Mouse (Mus musculus) macrophage (primary cell): ENCODE data around the gene Gm340. TPM values are rescaled to one million over a fixed set of nuclear protein-coding genes. Genes with fewer than 3 reads are reported as not detected.

Experiments used
- H3K27ac ChIP-seq: fragments of 350-480 bp; formaldehyde crosslinking; 2 replicates; pipeline ENCODE4 v1.9.0; 2021
- H3K36me3 ChIP-seq: fragments of 350-480 bp; formaldehyde crosslinking; 2 replicates; pipeline ENCODE4 v1.9.0; 2021; ENCODE audit errors: inconsistent target
- H3K4me3 ChIP-seq: fragments of 350-480 bp; formaldehyde crosslinking; 2 replicates; pipeline ENCODE4 v1.9.0; 2021; ENCODE audit errors: inconsistent target
- H3K79me2 ChIP-seq: fragments of 350-480 bp; formaldehyde crosslinking; 2 replicates; pipeline ENCODE4 v1.9.0; 2021; ENCODE audit errors: inconsistent target
- WGBS: methylation state at CpG from one replicate; pipeline ENCODE4 v1.1.7; 2026; ENCODE audit warnings: inconsistent platforms; ENCODE audit not compliant: missing documents; 5-methylcytosine and 5-hydroxymethylcytosine counted together
- polyA plus RNA-seq: library from polyadenylated mRNA; stranded (reverse); fragments of 250-400 nt; gene quantifications from 3 replicates; pipeline ENCODE4 v1.2.4, GENCODE M21; 2018; ENCODE audit warnings: inconsistent platforms
- total RNA-seq, 78 experiments: library from RNA; depleted of rRNA; stranded (reverse); fragments of 250-400 nt; gene quantifications; 1 replicate in 9 of 78; 2 replicates in 24 of 78; 3 replicates in 43 of 78; 4 replicates in 2 of 78; pipeline ENCODE4 v1.2.4; 2018; ENCODE audit warnings: inconsistent platforms in 56 of 78

Gene Gm340
- total RNA-seq (2018; cell fraction: chromatin; rRNA removed), result 10 to 100 TPM in 24 of 26 experiments, 1 to 10 TPM in 2; 8.2 to 78.1 (median 47.1) TPM
- total RNA-seq (2018; cell fraction: cytosol; rRNA removed), result 10 to 100 TPM; 11.7 to 20.9 (median 17.4) TPM
- total RNA-seq (2018; cell fraction: nucleus; rRNA removed), result 10 to 100 TPM; 13.9 to 47.0 (median 37.2) TPM
- polyA plus RNA-seq, result 3.5 to 6.2 TPM (median 4.9 TPM) in 3 replicates

- Histone ChIP-seq H3K4me3 (no peak within 1 kb of the TSS), H3K36me3 (peaks cover 26% of the 10 kb centered on the region), H3K27ac (no peak within 1 kb of the TSS), H3K79me2 (no peaks in the 10 kb centered on the region)
- WGBS, result 87% methylated on average over 23 of the region's 23 CpGs
Measured at GRCm38 (mm10) chr19:41581706-41582420, at the start of gene Gm340. Gm340 (plus strand) TSS chr19:41582370.

GRCm38 (mm10) chr19:41534021-41534420, 48.1 kb upstream of the Gm340 start:
- H3K27ac ChIP-seq, result no peak overlapping the region
- no peak overlapping the region for H3K4me3 ChIP-seq
- peaks cover 93% of the 10 kb centered on the region for H3K79me2 ChIP-seq
- 97% methylated on average over 3 of the region's 3 CpGs for WGBS
- no peaks in the 10 kb centered on the region for H3K36me3 ChIP-seq

- no peak overlapping the region for H3K27ac ChIP-seq
- peaks cover 30% of the 10 kb centered on the region for H3K36me3 ChIP-seq
- no peaks in the 10 kb centered on the region for H3K79me2 ChIP-seq
- 100% methylated on average over 3 of the region's 4 CpGs for WGBS
- no peak overlapping the region for H3K4me3 ChIP-seq
Measured at GRCm38 (mm10) chr19:41556981-41557380, 25.2 kb upstream of the Gm340 start.

GRCm38 (mm10) chr19:41557491-41557890, 24.7 kb upstream of the Gm340 start:
- Histone ChIP-seq H3K4me3 (no peak overlapping the region), H3K36me3 (peaks cover 30% of the 10 kb centered on the region), H3K27ac (no peak overlapping the region), H3K79me2 (no peaks in the 10 kb centered on the region)
- 88% methylated on average over 4 of the region's 4 CpGs for WGBS

GRCm38 (mm10) chr19:41558891-41559486, 23.2 kb upstream of the Gm340 start:
- H3K79me2 ChIP-seq, result no peaks in the 10 kb centered on the region
- H3K36me3 ChIP-seq, result peaks cover 30% of the 10 kb centered on the region
- H3K27ac ChIP-seq, result no peak overlapping the region
- no peak overlapping the region for H3K4me3 ChIP-seq
- 96% methylated on average over 8 of the region's 9 CpGs for WGBS

- 91% methylated on average over 3 of the region's 3 CpGs for WGBS
- H3K36me3 ChIP-seq, result peaks cover 25% of the 10 kb centered on the region
- no peak overlapping the region for H3K4me3 ChIP-seq
- H3K27ac ChIP-seq, result no peak overlapping the region
- H3K79me2 ChIP-seq, result no peaks in the 10 kb centered on the region
Measured at GRCm38 (mm10) chr19:41560856-41561255, 21.3 kb upstream of the Gm340 start.

GRCm38 (mm10) chr19:41568791-41569190, 13.4 kb upstream of the Gm340 start:
- no peak overlapping the region for H3K27ac ChIP-seq
- H3K79me2 ChIP-seq, result no peaks in the 10 kb centered on the region
- 54% methylated on average over 2 of the region's 2 CpGs for WGBS
- no peak overlapping the region for H3K4me3 ChIP-seq
- H3K36me3 ChIP-seq, result no peaks in the 10 kb centered on the region

GRCm38 (mm10) chr19:41573700-41574099, 8.5 kb upstream of the Gm340 start:
- no peaks in the 10 kb centered on the region for H3K36me3 ChIP-seq
- no peak overlapping the region for H3K27ac ChIP-seq
- no peak overlapping the region for H3K4me3 ChIP-seq
- 81% methylated on average over 2 of the region's 2 CpGs for WGBS
- H3K79me2 ChIP-seq, result no peaks in the 10 kb centered on the region

- Histone ChIP-seq H3K79me2 (no peaks in the 10 kb centered on the region), H3K36me3 (peaks cover 11% of the 10 kb centered on the region), H3K4me3 (no peak overlapping the region), H3K27ac (no peak overlapping the region)
Measured at GRCm38 (mm10) chr19:41577576-41577975, 4.6 kb upstream of the Gm340 start.

GRCm38 (mm10) chr19:41579311-41579920, 2.8 kb upstream of the Gm340 start:
- no peak overlapping the region for H3K4me3 ChIP-seq
- H3K79me2 ChIP-seq, result no peaks in the 10 kb centered on the region
- WGBS, result 84% methylated on average over 4 of the region's 4 CpGs
- peaks cover 26% of the 10 kb centered on the region for H3K36me3 ChIP-seq
- no peak overlapping the region for H3K27ac ChIP-seq

GRCm38 (mm10) chr19:41582918-41583514, 846 bp downstream of the Gm340 start:
- Histone ChIP-seq H3K36me3 (peaks cover 26% of the 10 kb centered on the region), H3K27ac (no peak overlapping the region), H3K4me3 (no peak overlapping the region), H3K79me2 (no peaks in the 10 kb centered on the region)
- 92% methylated on average over 5 of the region's 5 CpGs for WGBS

- H3K27ac ChIP-seq, result no peak overlapping the region
- H3K4me3 ChIP-seq, result no peak overlapping the region
- peaks cover 24% of the 10 kb centered on the region for H3K36me3 ChIP-seq
- 98% methylated on average over 7 of the region's 10 CpGs for WGBS
- no peaks in the 10 kb centered on the region for H3K79me2 ChIP-seq
Measured at GRCm38 (mm10) chr19:41586752-41587151, 4.6 kb downstream of the Gm340 start.

GRCm38 (mm10) chr19:41587431-41588222, 5.5 kb downstream of the Gm340 start:
- H3K36me3 ChIP-seq, result peaks cover 15% of the 10 kb centered on the region
- H3K4me3 ChIP-seq, result no peak overlapping the region
- no peaks in the 10 kb centered on the region for H3K79me2 ChIP-seq
- 94% methylated on average over 20 of the region's 20 CpGs for WGBS
- no peak overlapping the region for H3K27ac ChIP-seq

- Histone ChIP-seq H3K27ac (no peak overlapping the region), H3K79me2 (no peaks in the 10 kb centered on the region), H3K36me3 (peaks cover 3% of the 10 kb centered on the region; the same call in 1 of the 2 replicates), H3K4me3 (no peak overlapping the region)
- 95% methylated on average over 7 of the region's 7 CpGs for WGBS
Measured at GRCm38 (mm10) chr19:41589026-41589425, 6.9 kb downstream of the Gm340 start.
